Mouse (Mus musculus): Measurements from ENCODE around the gene Ccdc138. TPM values are rescaled to one million over a fixed set of nuclear protein-coding genes. Genes with fewer than 3 reads are reported as not detected.

Gene Ccdc138
- total RNA-seq, 4 experiments from 2014 or later, result 3.3 to 4.7 (median 3.7) TPM

Other genes starting within 250 kb of the Ccdc138 start
- 10 to 100 TPM; 77.3 to 96.6 (median 90.6) TPM for gene Gcc2, start 242.5 kb upstream of the Ccdc138 start, total RNA-seq (2022)
- gene Lims1, start 174.5 kb upstream of the Ccdc138 start, total RNA-seq (2022), result 10 to 100 TPM; 17.4 to 29.1 (median 23.0) TPM
- gene Ranbp2, start 51.0 kb upstream of the Ccdc138 start, total RNA-seq (2022), result 10 to 100 TPM; 73.9 to 89.2 (median 84.7) TPM
- gene Edar, start 177.7 kb downstream of the Ccdc138 start, total RNA-seq (2022), result under 1 TPM in 3 of 4 experiments, not detected in 1; 0.12 to 0.35 (median 0.16) TPM
- gene Gm17542, start 220.3 kb downstream of the Ccdc138 start, total RNA-seq (2022), result not detected